Mouse (Mus musculus) cerebellum, adult 9-11 months (tissue): ENCODE data around the gene Wdr13.
A peak's percentile ranks its signal among the peaks of the same experiment; 100 is the strongest.
"Not testable (repeated sequence)": the region's sequence is repeated elsewhere in the genome, so short reads cannot be mapped to it uniquely, and the experiment has no call there.

Experiments
- DNase-seq: peaks from one replicate; pipeline ENCODE4 v3.0.0; 2022

Wdr13 gene

DNA sequence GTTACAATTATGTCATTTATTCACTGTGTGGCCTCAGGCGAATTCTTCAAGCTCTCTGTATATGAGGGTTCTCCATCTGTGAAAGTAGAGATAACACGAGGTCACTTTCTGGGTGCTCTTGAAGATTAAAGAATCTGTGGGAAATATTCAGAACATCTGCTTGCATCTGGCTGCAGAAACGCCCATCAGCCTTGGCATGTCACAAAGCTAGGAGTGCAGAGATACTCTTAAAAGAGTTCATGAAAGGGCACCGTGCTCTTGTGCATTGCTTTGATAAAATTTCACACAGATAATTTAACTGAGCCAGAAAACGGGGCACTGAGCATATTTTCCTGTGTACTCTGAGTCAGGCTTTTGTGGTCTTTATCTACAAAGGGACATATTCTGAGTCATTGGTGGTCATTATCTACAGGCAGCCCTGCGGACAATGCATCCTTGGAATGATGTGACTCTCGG, 30.5 kb downstream of the Wdr13 start:
- no peak for DNase-seq

DNA sequence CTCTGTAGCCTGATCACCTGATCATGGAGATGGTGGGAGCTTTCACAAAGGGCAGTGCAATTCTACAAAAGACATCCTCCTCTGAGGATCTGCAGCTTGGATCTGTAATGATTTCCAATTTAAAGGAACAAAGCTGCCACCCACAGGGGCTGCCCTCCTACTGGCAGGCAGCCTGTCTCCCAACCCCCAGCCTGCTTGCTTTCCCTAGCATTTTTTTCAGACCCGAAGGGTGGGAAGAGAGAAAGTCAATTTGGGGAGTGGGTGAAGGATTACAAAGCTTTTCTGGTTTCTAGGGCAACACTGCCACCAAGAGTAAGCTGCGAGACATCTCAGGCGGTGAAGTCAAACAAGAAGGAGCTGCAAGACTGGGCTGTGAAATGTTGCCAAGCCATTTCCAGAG, 31.7 kb downstream of the Wdr13 start:
- DNase-seq: no peak

DNA sequence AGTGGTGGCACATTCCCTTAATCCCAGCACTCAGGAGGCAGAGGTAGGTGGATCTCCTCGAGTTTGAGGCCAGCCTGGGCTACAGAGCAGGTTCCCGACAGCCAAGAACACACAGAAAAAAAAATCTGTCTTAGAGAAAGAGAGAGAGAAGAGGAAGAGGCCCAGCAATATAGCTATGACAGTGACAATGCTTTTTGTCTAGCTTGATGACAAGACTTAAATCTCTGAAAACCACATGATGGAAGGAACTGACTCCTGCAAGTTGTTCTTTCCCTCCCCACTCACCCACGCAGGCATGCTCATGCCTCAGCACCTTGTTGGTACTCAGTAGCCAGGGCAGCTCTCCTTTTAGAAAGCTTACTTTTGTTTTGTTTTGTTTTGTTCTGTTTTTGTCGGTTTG, 33.3 kb downstream of the Wdr13 start:
- no peak for DNase-seq

DNA sequence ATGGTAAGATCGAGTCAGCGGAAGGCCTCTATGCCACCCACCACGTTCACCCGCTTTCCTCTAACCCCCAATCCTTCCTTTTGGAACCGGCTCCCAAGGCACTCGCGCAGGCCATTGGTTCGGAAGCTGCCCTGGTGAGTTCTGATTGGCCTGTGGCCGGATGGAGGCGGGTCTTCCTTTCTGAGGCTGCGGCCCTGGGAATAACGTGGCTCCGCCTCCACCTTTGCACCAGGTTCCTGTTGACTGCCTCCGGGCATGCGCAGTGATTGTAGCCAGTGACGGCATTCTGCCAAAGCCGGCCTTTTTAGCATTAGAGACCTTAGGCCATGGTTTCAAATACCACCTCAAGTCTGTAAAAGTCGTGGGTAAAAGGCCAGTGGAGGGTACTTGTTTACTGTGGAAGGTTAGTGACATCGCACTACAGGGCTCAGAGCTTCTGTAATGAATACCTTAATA, 35.9 kb downstream of the Wdr13 start:
- peak; percentile 99 for DNase-seq

DNA sequence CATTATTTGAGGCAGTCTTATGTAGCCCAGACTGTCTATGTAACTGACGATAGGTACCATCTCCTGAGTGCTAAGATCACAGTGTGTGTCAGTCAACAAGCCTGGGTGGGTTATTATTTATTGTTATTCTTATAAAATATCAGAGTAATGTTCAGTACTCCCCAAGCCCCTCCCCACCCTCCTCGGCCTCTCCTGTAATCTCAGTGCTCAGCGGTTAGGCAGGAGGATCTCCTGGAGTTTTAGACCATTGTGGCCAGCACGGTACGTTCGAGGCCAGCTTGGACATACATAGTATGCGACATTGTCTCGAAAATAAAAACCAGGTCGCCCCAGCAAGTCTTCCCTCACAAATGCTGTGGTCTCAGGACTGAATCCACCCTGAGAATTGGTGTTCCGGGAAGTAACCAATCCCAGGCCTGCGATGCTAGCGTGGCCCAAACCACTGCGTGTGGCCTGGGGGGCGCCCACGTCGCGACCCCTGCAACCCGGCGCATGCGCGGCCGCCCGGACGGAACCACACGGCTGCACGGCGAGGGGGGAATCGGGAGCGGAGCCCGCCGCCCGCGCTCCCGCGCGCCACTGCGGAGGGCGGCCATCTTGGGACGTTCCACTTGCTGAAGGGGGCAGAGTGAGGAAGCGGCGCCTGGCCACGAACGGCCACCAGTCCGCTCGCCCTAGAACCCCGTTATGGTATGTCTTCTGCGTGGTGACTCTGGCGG, 36.5 kb downstream of the Wdr13 start:
- peak; percentile 90 for DNase-seq

DNA sequence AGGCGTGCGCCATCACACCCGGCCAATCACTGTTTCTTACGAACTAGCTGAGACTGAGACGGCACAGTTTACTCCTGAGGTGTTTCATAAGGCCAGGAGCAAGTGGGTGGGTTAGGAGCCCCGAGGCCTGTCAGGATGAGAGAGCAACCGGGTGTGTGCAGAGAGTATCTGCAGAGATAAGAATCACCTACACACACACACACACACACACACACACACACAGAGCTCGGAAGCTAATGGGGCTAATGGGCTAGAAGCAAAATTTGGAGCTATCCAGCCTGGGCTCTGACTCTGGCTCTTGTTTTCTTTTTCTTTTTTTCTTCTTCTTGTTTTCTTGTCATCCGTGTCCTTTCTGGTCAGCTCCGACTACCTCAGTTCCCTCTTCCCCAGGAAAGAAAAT, 37.1 kb downstream of the Wdr13 start:
- peak; percentile 47 for DNase-seq

DNA sequence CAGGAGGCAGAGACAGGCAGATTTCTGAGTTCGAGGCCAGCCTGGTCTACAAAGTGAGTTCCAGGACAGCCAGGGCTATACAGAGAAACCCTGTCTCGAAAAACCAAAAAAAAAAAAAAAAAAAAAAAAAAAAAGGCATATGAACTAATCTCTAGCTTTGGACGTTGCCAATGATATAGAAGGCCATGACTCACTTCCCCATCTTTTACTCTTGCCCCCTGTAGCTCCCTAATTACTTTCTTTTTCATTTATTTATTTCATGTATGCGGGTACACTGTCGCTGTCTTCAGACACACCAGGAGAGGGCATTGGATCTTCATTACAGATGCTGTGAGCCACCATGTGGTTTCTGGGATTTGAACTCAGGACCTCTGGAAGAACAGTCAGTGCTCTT, 41.7 kb downstream of the Wdr13 start:
- not testable (repeated sequence) for DNase-seq

DNA sequence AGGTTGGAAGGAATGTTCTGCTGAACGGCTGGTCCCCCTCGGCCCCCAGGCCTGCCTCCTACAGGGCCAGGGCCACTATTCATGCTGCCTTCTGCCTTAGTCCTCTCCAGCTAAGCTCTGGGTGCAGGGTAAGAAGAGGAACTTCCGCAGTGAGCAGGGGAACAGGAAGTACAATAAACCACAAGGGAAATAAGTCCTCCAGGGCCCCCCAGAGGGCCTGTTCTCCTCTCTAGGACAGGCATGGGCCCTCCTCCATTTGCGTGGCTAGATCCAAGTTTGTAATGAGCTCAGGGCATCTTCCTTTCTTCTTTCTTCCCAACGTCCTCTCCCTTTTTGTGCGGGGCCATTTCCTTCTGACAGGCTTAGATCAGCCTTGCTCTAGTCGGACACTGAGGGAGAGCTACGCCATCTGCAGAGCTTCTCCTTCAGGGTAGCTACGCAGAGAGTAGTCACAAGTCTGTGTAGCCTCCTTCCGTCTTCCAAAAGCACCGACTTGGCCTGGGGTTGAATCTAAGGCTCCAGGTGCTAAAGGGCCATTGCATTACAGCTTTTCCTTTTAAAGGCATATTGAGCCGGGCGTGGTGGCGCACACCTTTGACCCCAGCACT, 42.2 kb downstream of the Wdr13 start, which contains the start of gene Was:
Gene Was (minus strand): TSS at position 153 of the 608 bp plus-strand sequence.
- no peak for DNase-seq

DNA sequence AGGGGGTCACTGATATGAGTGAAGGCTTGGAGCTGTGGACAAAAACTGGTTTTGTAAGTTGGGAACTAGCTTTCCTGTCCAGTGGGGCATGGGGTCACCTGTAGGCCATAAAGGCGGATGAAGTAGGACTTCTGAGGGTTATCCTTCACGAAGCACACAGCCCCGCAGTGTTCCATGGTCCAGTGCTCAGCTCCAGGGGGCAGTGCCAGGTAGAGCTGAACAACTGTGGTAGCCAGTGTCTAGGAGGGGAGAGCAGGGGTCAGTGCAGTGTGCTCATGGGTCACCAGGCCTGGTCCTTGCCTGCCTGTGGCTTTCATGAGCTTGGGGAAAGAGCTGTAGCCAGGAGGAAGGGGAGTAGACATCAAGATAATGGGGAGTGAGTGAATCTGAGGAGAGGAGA, 42.9 kb downstream of the Wdr13 start:
- DNase-seq: no peak

DNA sequence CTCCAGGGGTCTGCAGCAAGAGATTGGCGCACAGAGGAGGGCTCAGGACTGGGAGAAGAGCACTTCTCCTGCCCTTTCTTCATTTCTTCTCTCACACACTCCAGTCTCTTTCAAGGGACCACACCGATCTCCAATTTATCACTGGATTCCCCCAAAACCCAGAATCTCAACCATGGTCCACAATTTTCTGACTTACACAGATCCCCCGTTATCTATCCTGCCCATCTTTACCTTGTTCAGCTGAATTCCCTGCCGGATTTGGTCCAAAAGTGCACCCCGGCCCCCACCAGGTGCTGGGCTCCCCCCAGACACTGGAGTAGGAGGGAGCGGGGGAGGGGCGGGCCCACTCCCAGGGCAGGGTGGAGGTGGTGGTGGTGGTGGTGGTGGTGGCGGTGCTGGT, 47.1 kb downstream of the Wdr13 start:
- no peak for DNase-seq

DNA sequence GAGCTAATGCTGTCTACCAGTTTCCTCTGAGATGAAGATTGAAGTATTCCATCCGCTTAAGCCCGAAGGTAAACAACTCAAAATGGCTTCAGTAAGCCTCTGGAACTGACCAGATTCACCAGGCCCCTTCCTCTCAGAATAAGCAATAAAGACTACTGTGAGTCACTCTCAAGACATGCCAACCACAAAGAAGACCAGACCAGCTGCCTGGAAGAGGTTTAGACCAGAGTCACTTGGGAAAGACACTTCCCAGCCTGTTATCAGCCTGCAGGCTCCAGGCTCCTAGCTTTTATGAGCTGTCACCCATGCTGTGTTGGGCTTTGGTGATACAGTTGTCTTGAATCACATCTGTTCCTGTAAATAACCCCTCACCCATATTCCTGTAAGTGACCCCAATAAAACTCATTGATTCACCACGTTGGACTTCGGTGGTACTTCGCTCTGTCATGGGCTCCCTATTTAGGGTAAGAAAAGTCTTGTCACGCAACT, 47.9 kb downstream of the Wdr13 start:
- no peak for DNase-seq

DNA sequence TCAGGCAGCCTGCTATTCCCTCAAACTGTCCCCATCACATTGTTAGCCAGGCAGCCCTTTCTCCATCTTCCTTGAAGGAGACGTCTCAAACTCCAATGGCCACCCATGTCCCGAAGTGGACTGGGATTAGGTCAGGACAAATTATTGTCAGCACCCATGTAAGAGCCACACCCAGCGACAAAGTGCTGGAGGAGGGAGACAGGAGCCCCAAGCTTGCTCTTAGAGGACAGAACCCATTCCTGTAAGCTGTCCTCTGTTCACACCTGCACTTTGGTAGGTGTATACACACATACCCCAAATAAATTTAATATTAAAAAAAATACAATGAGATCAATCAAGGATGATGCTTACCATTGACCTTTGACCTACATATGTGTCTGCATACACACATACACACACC, 57.6 kb downstream of the Wdr13 start:
- DNase-seq: no peak

DNA sequence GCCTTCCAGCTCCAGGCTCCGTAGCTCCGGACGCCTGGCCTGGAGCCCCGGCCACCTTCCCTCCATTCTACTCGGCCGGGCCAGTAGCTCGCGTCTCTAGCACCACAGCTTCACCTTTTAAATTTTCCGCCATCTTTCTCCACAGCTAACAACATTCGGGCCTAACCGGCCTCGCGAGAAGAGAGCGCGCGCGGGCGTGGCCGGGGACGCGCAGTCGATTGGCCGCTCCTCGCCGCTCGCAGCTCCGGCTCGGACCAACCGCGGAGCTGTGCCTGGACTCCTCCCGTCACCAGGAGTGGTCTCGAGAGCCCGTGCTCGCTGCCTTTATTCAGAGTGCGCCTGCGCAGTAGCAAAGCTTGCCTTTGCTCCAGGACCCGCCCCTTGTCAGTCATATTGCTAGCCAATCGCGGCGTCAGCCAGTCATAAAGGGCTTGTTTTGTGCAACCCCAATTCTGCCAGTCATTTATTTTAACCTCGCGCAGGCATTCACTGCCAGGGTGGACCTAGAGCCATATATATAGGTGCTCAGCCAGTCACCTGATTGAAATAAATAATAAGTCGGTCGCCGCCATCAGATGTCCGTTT, 58.2 kb downstream of the Wdr13 start, which contains the start of gene Suv39h1:
Gene Suv39h1 (minus strand): TSS at position 331 of the 585 bp plus-strand sequence.
- DNase-seq: peak; percentile 98

DNA sequence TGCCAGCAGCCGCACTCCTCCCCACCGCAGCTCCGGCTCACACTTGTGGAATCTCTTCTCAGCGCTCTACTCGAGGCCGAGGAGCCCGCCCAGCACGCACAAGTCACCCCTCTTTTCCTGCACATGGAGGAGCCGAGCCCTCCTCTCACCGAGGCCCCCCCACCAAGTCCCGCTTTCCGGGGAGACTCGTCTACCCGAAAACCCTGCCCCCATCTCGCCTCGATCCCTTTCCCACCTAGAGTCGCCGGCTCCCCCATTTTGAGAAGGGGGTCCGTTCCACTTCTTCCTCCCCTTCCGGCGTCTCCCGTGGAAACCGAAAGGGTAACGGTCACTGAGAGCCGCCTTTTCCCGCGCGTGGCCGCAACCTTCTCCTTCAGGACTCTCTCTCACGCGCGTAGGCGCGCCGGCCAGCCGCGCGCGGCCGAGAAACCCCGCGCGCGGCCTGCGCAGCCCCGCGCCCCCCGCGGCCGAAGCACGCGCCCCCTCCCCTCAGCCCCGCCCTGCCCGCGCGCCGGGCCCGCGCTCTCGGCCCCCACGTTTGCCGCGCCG, 58.7 kb downstream of the Wdr13 start:
- DNase-seq: peak; percentile 58
